Mouse (Mus musculus) limb, embryonic 11.5 days (tissue): ENCODE results near the gene Lst1. TPM values are rescaled to one million over a fixed set of nuclear protein-coding genes. Genes with fewer than 3 reads are reported as not detected.

ENCODE experiments used
- ATAC-seq: fragments of 200-750 bp; cut with Nextera tagmentation; 2 replicates; pipeline ENCODE4 v1.8.0; 2017; ENCODE audit warnings: low read depth; ENCODE audit not compliant: insufficient number of reproducible peaks, low FRiP score, low TSS enrichment
- DNase-seq: peaks from one replicate; pipeline ENCODE4 v3.0.0-alpha.2; 2015; ENCODE audit warnings: low spot score
- H3K27ac ChIP-seq: fragments of 300-500 bp; sonication (generic); replicated peaks from 2 replicates; pipeline ENCODE4 v1.5.1; 2014; ENCODE audit warnings: low read depth, mild to moderate bottlenecking, low read length
- H3K27me3 ChIP-seq: fragments of 300-500 bp; sonication (generic); 2 replicates; pipeline ENCODE4 v1.6.1; 2014; ENCODE audit warnings: mild to moderate bottlenecking, low read length, mixed read lengths; ENCODE audit not compliant: control insufficient read depth, insufficient read depth
- H3K36me3 ChIP-seq: fragments of 300-500 bp; sonication (generic); 2 replicates; pipeline ENCODE4 v1.6.1; 2014; ENCODE audit warnings: mild to moderate bottlenecking, low read length, moderate library complexity, mixed read lengths; ENCODE audit not compliant: control insufficient read depth, insufficient read depth
- H3K4me1 ChIP-seq: fragments of 300-500 bp; sonication (generic); 2 replicates; pipeline ENCODE4 v1.6.1; 2014; ENCODE audit warnings: low read length, mixed read lengths; ENCODE audit not compliant: control insufficient read depth, insufficient read depth
- H3K4me2 ChIP-seq: fragments of 300-500 bp; sonication (generic); 2 replicates; pipeline ENCODE4 v1.6.1; 2014; ENCODE audit warnings: low read depth, mild to moderate bottlenecking, moderate library complexity; ENCODE audit not compliant: severe bottlenecking
- H3K4me3 ChIP-seq: fragments of 300-500 bp; sonication (generic); 2 replicates; pipeline ENCODE4 v1.5.1; 2014; ENCODE audit warnings: low read depth, low read length
- H3K9ac ChIP-seq: fragments of 300-500 bp; sonication (generic); 2 replicates; pipeline ENCODE4 v1.6.1; 2014; ENCODE audit warnings: mild to moderate bottlenecking, low read length
- H3K9me3 ChIP-seq: fragments of 300-500 bp; sonication (generic); 2 replicates; pipeline ENCODE4 v1.6.1; 2016; ENCODE audit warnings: low read length; ENCODE audit not compliant: control insufficient read depth
- WGBS: fragments of 180-500 bp; shearing (Covaris S2); extraction: QIAGEN DNeasy Blood & Tissue Kit; methylation state at CpG from one replicate; pipeline ENCODE4 v1.1.7; 2014; 5-methylcytosine and 5-hydroxymethylcytosine counted together
- polyA plus RNA-seq: library from polyadenylated mRNA; unstranded; fragments of >200 nt; fragmentation: Nextera tagmentation; extraction: Ambion mirVana; gene quantifications from 2 replicates; pipeline ENCODE4 v1.2.1, GENCODE M21; 2014

Lst1 gene
- polyA plus RNA-seq, 1 experiment from 2014 or later: 4.7 TPM

DNA sequence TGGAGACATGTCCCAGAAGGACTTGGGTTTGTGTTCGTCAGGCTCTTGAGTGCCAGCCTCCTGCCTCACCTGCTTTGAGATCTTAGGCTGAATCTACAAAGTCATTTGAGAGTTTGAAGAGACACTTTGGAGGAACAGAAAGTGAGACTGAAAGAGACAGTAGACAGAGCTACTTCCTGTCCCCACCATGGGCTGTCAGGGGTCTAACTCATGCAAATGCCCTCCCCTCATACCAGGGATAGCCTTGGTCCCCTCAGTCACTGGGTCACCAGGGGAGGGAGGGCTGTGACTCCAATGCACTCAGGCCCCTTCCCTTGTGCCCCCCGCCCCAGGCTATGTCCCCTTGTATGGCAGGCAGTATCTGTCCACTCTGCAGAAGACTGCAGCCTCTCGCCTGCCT lies 14.9 kb downstream of the Lst1 start:
- H3K9ac ChIP-seq: no peak overlapping the region
- no peak overlapping the region for H3K4me3 ChIP-seq
- no peaks in the 10 kb centered on the region for H3K9me3 ChIP-seq
- H3K36me3 ChIP-seq: no peaks in the 10 kb centered on the region
- no peak for DNase-seq
- no peak overlapping the region for H3K4me2 ChIP-seq
- WGBS: 61% methylated on average over 3 of the region's 3 CpGs
- no peaks in the 10 kb centered on the region for H3K4me1 ChIP-seq
- H3K27ac ChIP-seq: no peak overlapping the region; the same call in 1 of the 2 replicates
- ATAC-seq: no peak
- no peaks in the 10 kb centered on the region for H3K27me3 ChIP-seq

- Histone ChIP-seq H3K9me3 (no peaks in the 10 kb centered on the region), H3K27ac (no peak overlapping the region), H3K27me3 (no peaks in the 10 kb centered on the region), H3K36me3 (no peaks in the 10 kb centered on the region), H3K4me3 (no peak overlapping the region), H3K4me1 (no peaks in the 10 kb centered on the region), H3K4me2 (no peak overlapping the region), H3K9ac (no peak overlapping the region)
- 71% methylated on average over 11 of the region's 11 CpGs for WGBS
- no peak for DNase-seq
- ATAC-seq: no peak
Observed at GRCm38 (mm10) chr17:35172445-35173234, 15.6 kb downstream of the Lst1 start.

GRCm38 (mm10) chr17:35168541-35169207 lies 19.6 kb downstream of the Lst1 start:
- no peak overlapping the region for H3K4me2 ChIP-seq
- ATAC-seq: no peak
- H3K27ac ChIP-seq: no peak overlapping the region

GRCm38 (mm10) chr17:35167794-35168193 lies 20.4 kb downstream of the Lst1 start:
- ATAC-seq: no peak
- WGBS: 84% methylated on average over 7 of the region's 7 CpGs
- no peak overlapping the region for H3K4me3 ChIP-seq

More at GRCm38 (mm10) chr17:35168541-35169207, 19.6 kb downstream of the Lst1 start:
- Histone ChIP-seq H3K9me3 (no peaks in the 10 kb centered on the region), H3K36me3 (no peaks in the 10 kb centered on the region), H3K27me3 (no peaks in the 10 kb centered on the region), H3K4me1 (0 out of 2 replicates have a peak, but pooled peaks cover 5% of the 10 kb centered on the region), H3K9ac (no peak overlapping the region), H3K4me3 (no peak overlapping the region)
- 24% methylated on average over 4 of the region's 4 CpGs for WGBS
- DNase-seq: no peak

GRCm38 (mm10) chr17:35166352-35167035 lies 21.7 kb downstream of the Lst1 start:
- ATAC-seq: no peak
- no peaks in the 10 kb centered on the region for H3K9me3 ChIP-seq
- DNase-seq: peak; percentile 70
- H3K4me2 ChIP-seq: peak overlapping the region; percentile 55; the same call in 1 of the 2 replicates
- WGBS: 71% methylated on average over 8 of the region's 8 CpGs
- 0 out of 2 replicates have a peak overlapping the region, but pooled peaks have one; percentile 100 for H3K4me3 ChIP-seq
- no peaks in the 10 kb centered on the region for H3K27me3 ChIP-seq
- H3K27ac ChIP-seq: no peak overlapping the region
- H3K4me1 ChIP-seq: peaks cover 11% of the 10 kb centered on the region; the same call in 1 of the 2 replicates
- no peak overlapping the region; the same call in 1 of the 2 replicates for H3K9ac ChIP-seq
- peaks cover 7% of the 10 kb centered on the region for H3K36me3 ChIP-seq

More at GRCm38 (mm10) chr17:35167794-35168193, 20.4 kb downstream of the Lst1 start:
- Histone ChIP-seq H3K27ac (no peak overlapping the region), H3K9me3 (no peaks in the 10 kb centered on the region), H3K27me3 (no peaks in the 10 kb centered on the region), H3K4me2 (no peak overlapping the region), H3K9ac (no peak overlapping the region), H3K4me1 (peaks cover 5% of the 10 kb centered on the region; the same call in 1 of the 2 replicates), H3K36me3 (no peaks in the 10 kb centered on the region)
- no peak for DNase-seq

DNA sequence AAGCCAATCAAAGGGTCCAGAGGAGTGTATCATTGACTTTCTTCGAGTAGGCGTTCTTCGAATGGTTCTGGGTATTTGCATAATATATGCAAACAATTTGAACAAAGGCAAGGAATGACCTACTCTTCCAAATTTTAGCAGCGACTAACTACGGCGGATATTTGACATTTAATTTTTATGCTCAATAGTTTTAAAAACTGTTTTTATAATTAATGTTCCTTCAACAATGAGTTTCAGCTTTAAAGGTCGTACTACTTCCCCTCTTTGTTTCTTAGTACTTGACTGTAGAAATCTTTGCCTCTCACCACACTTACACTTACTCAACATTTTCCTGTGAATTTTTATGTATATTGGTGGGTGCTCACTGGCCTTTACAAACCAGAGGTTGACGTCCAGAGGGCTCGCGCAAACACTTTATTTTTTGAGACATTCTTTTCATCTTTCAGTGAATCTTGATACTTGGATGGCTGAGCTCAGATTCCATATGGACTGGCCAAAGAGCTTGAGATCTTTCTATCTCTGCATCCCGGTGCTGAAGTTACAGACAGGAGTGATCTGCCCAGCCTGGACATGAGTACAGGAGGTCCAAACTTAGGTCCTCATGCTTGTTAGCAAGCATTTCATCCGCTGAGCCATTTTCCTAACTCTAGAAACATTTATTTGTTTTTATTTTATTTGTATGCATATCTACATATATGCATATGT lies 22.6 kb downstream of the Lst1 start:
- no peaks in the 10 kb centered on the region for H3K27me3 ChIP-seq
- no peaks in the 10 kb centered on the region for H3K9me3 ChIP-seq
- peaks cover 11% of the 10 kb centered on the region; the same call in 1 of the 2 replicates for H3K4me1 ChIP-seq
- no peak for DNase-seq
- peak overlapping the region; percentile 57 for H3K9ac ChIP-seq
- peak overlapping the region; percentile 55 for H3K4me2 ChIP-seq
- peaks cover 16% of the 10 kb centered on the region for H3K36me3 ChIP-seq
- ATAC-seq: no peak
- H3K27ac ChIP-seq: peak overlapping the region; percentile 91
- H3K4me3 ChIP-seq: peak overlapping the region; percentile 100
- 27% methylated on average over 12 of the region's 12 CpGs for WGBS

GRCm38 (mm10) chr17:35164568-35165450 lies 23.4 kb downstream of the Lst1 start, which contains the start of gene Prrc2a:
TSS of gene Prrc2a (minus strand) at chr17:35164897.
- Histone ChIP-seq H3K4me1 (peaks cover 11% of the 10 kb centered on the region; the same call in 1 of the 2 replicates), H3K27me3 (no peaks in the 10 kb centered on the region), H3K27ac (peak within 1 kb of the TSS; percentile 91), H3K9ac (peak within 1 kb of the TSS; percentile 99), H3K36me3 (peaks cover 23% of the 10 kb centered on the region), H3K4me3 (peak within 1 kb of the TSS; percentile 100), H3K9me3 (no peaks in the 10 kb centered on the region), H3K4me2 (peak within 1 kb of the TSS; percentile 96)
- peak; percentile 98 for ATAC-seq
- DNase-seq: peak; percentile 98
- under 1% methylated on average over 78 of the region's 89 CpGs for WGBS
